Mouse (Mus musculus): ENCODE data around the gene Rpl7a. TPM values are rescaled to one million over a fixed set of nuclear protein-coding genes. Genes with fewer than 3 reads are reported as not detected.
"Not testable (repeated sequence)": the region's sequence is repeated elsewhere in the genome, so short reads cannot be mapped to it uniquely, and the experiment has no call there.

The Rpl7a gene
- 100 to 1,000 TPM; 415 to 419 TPM for total RNA-seq (2021)
- long read RNA-seq, experiment 1, transcript Rpl7a-201 (8 exons, 914 nt), result major isoform, 30 of 37 reads
- long read RNA-seq, experiment 1, partial matches to known transcripts, result 4 of 37 reads
- long read RNA-seq, experiment 1, other reads (novel, unspliced or antisense), result 1 of 37 reads
- long read RNA-seq, experiment 2, transcript Rpl7a-201 (8 exons, 914 nt), result major isoform, 33 of 37 reads
- long read RNA-seq, experiment 2, partial matches to known transcripts, result 4 of 37 reads
- long read RNA-seq, experiment 2, other reads (novel, unspliced or antisense), result 0 of 37 reads

DNA sequence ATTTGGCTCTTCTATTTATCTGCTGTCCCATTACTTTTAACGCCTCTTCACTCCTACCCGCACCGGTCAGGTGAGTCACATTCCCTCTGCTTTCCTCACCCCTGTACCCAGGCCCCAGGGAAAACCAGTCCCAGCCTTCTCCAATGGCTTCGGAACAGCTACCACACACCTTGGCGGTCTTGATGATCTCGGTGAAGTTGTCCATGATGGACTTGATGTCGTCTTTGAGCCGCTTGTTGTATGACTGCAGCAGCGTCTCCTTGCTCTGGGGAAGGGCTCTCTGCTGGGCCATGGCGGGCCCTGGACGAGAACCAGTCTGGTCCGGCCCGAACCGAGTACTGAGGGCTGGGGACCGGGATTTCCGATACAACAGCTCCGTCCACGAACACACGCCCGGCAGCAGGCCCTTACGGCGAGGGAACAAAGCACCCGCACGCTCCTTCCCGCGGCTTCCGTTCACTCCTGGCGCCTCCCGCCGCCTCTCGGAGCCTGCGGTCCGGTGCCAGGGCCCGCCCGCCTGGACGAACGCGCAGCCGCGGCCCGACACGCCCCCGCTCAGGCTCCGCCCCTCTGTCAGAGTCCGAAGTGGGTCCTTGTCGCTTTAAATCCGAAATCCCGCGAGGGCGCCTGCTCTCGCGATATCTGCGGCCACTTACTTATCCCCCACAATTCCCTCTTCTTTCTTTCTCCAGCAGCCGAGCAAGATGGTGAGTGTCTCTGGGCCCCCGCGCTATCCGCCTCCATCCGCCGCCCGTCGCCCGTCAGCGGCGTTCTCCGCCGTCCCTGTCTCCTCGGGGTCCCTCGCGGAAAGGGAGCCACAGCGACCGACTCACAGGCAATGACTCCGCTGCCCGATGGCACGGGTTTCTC, at the start of gene Rpl7a, which contains the start of gene Med22:
Gene Rpl7a (plus strand): TSS at position 641 of the 870 bp plus-strand sequence.
Gene Med22 (minus strand): TSS at position 554 of the 870 bp plus-strand sequence.
- peak; percentile 100 for DNase-seq

GRCm38 (mm10) chr2:26862856-26863255, 47.7 kb upstream of the Rpl7a start:
- no peak for DNase-seq

- no peak for DNase-seq
These were observed 45.7 kb upstream of the Rpl7a start, which contains the start of gene Abo for GRCm38 (mm10) chr2:26864879-26865278. Gene Abo, minus strand, starts transcription at chr2:26864979.

GRCm38 (mm10) chr2:26870666-26871065, 39.9 kb upstream of the Rpl7a start:
- DNase-seq, result no peak

DNA sequence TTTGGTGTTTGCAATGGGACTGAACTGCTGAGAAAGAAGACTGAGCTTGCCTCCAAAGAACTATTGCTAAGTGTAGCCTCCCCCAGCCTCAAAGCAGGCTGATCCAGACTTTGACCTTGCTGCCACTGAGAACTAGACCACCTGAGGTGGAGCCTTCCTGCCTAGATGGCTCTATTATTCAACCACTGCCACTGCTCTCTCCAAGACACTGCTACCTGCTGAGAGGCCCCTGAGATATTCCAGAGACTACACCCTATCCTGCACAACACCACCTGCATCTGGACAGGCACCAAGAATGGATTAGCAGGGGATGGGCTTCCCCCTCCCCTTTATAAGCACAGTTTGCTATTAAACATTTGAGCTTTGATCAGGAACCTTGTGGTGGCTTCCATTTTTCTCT, 32.0 kb upstream of the Rpl7a start:
- no peak for DNase-seq

DNA sequence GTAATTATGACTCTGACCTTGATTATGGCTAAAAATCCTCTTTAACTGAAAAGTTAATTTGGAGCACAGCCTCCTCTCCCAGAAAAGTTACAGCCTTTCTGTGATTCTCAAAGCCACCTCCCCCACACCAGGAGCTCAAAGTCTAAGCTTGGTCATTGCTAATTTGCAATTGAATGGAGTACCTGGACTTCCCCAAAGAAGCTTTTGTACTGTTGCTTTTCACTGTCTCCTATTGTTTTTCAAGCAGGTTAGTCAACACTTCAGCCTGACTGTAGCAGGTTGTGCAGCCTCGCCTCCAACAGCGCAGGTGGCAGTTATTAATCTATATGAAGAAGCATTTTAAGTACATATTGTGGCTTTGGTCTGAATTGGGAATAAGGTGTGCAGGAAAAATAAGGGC, 25.0 kb upstream of the Rpl7a start:
- DNase-seq, result not testable (repeated sequence)

DNA sequence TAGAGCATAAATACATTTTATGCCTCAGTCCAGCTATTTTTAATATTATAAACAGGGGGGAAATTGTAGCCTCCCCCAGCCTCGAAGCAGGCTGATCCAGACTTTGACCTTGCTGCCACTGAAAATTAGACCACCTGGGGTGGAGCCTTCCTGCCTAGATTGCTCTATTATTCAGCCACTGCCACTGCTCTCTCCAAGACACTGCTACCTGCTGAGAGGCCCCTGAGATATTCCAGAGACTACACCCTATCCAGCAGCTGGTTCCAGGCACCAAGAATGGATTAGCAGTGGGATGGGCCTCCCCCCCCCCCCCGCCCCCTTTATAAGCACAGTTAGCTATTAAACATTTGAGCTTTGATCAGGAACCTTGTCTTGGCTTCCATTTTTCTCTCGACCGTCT, 24.4 kb upstream of the Rpl7a start:
- DNase-seq, result not testable (repeated sequence)

GRCm38 (mm10) chr2:26895898-26896297, 14.7 kb upstream of the Rpl7a start:
- no peak for DNase-seq

DNA sequence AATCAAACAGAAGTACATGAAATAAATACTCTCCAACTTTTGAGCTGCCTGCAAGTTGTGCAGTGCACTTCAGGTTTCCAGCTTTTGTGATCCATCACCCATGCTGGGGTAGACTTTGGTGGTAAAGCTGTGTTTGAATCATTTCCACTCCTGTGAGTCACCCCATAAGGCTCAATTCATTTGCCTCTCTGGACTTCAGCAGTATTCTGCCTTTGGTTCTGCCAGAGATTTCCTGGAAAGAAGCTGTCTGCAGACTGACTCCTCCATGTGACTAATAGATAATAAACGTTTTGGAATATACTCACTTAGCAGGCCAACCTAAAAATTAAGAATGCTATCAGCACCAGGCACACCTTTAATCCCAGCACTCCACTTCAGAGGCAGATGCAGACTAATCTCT, 9.8 kb upstream of the Rpl7a start:
- no peak for DNase-seq

- no peak for DNase-seq
These were observed 8.6 kb upstream of the Rpl7a start for GRCm38 (mm10) chr2:26901834-26902400.

- peak; percentile 86 for DNase-seq
These were observed 7.9 kb upstream of the Rpl7a start, which contains the start of gene Surf6 for GRCm38 (mm10) chr2:26902467-26903220. Gene Surf6, minus strand, starts transcription at chr2:26902879.

DNA sequence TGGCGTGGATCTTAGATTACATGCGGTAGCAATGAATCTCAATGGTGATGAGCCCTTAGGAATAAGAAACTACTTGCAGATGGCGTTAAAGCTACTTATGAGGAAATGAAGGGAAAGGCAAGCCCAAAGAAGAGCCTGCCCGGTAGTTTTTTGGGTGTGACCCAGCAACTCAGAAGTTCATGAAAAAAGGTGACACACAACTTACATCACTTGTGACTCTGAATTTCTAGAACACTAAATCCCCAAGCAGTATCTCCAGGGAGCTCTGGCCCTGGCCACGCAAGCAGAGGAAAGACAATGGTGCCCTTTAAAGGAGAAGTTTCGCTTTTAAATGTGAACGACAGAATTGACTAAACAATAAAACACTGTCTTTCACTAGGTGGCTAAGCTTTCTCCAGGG, 7.3 kb upstream of the Rpl7a start:
- DNase-seq, result no peak

DNA sequence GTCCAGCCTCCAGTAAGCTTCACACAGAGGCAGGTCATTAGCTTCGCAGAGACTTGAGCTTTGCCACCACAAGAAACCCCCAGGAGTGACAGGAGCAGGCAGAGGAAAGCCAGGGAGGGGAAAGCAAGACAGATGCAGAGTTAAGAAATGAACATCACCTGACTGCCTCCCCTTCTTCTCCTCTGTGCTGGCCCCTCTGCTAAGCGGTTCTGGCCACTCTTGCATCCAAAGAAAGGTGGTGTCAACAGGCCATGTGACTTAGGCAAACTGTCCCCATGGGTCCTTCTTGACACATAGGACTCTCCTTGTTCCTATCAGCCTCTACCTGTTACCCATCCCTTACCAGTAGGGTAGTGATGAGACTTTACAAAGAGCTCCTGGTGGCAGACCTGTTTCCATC, 4.6 kb upstream of the Rpl7a start:
- DNase-seq, result no peak

GRCm38 (mm10) chr2:26906431-26906830, 4.1 kb upstream of the Rpl7a start:
- DNase-seq, result no peak

GRCm38 (mm10) chr2:26907109-26907508, 3.5 kb upstream of the Rpl7a start:
- peak; percentile 58 for DNase-seq

- DNase-seq, result no peak
These were observed 1.7 kb upstream of the Rpl7a start for GRCm38 (mm10) chr2:26908710-26909386.

DNA sequence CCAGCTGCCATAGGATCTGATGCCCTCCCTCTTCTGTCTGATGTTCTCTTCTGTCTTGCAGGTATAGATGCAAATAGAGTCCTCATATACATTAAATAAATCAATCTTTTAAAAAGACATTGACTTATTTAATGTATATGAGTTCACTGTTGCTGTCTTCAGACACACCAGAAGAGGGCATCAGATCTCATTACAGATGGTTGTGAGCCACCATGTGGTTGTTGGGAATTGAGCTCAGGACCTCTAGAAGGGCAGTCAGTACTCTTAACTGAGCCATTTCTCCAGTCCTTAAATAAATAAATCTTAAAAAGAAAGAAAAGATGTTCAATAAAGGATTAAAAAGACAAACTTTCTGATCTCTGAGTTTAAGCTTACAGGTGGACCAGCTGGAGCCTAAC, 1.2 kb upstream of the Rpl7a start:
- no peak for DNase-seq

DNA sequence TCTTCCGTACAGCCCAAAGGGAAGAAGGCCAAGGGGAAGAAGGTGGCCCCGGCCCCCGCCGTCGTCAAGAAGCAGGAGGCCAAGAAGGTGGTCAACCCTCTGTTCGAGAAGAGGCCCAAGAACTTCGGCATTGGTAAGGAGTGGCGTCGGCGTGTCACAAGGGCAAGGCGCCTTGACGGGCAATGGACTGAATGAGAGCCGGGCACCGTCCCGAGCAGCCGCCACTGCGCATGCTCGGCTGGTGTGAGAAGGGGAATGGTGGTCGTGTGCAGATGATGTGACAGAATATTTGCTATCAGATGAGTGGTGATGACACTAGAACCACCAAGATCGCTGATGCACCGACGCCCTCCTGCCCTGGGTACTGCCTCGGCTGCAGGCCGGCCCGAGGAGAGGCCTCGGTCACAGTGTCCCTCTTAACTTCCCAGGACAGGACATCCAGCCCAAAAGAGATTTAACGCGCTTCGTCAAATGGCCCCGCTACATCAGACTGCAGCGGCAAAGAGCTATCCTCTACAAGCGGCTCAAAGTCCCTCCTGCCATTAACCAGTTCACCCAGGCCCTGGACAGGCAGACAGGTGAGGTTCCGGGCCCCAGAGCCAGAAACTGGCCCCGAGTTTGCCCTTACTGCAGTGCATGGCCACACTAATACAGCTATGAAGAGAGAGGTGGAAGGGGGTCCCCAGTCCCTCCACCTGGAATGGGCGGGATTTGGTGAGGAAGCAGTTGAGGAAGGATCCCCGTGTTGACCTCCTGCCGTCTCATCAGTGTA, 616 bp downstream of the Rpl7a start:
- peak; percentile 69 for DNase-seq

DNA sequence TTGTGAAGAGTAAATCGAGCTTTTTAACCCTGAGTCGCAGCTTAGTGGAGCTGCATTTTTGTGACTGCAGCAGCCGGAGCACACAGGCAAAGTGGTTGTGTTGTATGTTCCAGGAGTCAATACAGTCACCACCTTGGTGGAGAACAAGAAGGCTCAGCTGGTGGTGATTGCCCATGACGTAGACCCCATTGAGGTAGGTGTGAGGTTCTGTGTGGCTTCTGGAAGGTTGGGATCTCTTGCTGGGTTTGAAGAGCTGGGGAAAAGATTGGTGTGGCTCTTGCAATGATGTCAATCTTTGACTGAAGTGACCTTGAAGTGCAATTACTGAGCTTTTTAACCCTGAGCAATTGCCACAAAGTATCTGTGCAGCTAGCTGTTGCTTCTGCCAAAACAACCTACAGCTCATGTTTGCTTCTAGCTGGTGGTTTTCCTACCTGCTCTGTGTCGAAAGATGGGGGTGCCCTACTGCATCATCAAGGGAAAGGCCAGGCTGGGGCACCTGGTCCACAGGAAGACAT, 1.7 kb downstream of the Rpl7a start:
- DNase-seq, result no peak

GRCm38 (mm10) chr2:26913416-26914147, 3.0 kb downstream of the Rpl7a start:
- DNase-seq, result no peak

Data from gastrocnemius, postnatal 10 days (tissue).